Mouse (Mus musculus): Measurements from ENCODE around the gene Stac.

DNA sequence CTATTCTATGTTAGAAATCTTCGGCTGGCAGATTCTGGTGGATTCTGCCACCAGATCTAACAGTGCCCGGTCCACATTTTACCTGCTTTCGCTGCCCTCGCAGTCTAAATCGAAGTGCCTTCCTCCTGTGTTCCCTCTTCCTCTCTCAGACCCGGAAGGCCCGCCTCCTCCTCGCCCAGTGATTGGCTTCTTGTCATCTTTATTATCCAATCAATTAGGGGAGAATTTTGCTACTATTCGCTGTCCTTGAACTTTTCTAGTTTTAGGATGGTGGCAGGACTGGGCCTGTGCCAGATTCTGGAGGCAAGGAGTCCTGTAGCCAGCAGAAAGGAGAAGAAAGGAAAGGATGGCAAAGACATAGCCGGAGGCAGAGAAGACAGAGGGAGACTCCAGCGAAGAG, 167.0 kb downstream of the Stac start:
- TF ChIP-seq CTCF (IDR thresholded peaks at IDR 0.05; ENCODE audit: low read depth, low read length) = no peak
- no peak for TF ChIP-seq GATA1 (IDR thresholded peaks at IDR 0.05; ENCODE audit: borderline replicate concordance, low read length)
